Mouse (Mus musculus) natural killer cell, adult 2 months (primary cell): ENCODE results near the gene Ttc16.

ENCODE experiments used
- DNase-seq, 2 experiments: peaks; one replicate each; pipeline ENCODE4 v3.0.0; 2022; ENCODE audit warnings: low spot score in 2 of 2

Ttc16 gene

GRCm38 (mm10) chr2:32779714-32780113, 4.3 kb upstream of the Ttc16 start:
- no peak for DNase-seq

- DNase-seq = peak in 1 of 2 experiments; percentile 53
These were observed 3.7 kb upstream of the Ttc16 start for GRCm38 (mm10) chr2:32779131-32779530.

GRCm38 (mm10) chr2:32778081-32778480, 2.6 kb upstream of the Ttc16 start:
- no peak for DNase-seq

GRCm38 (mm10) chr2:32776192-32776591, 759 bp upstream of the Ttc16 start:
- no peak for DNase-seq

GRCm38 (mm10) chr2:32772626-32773279, 2.7 kb downstream of the Ttc16 start:
- no peak for DNase-seq

GRCm38 (mm10) chr2:32771886-32772285, 3.5 kb downstream of the Ttc16 start:
- DNase-seq = no peak

- DNase-seq = no peak
These were observed 5.9 kb downstream of the Ttc16 start for GRCm38 (mm10) chr2:32769327-32770085.

GRCm38 (mm10) chr2:32768661-32769285, 6.7 kb downstream of the Ttc16 start:
- no peak for DNase-seq

GRCm38 (mm10) chr2:32767241-32767640, 8.2 kb downstream of the Ttc16 start:
- no peak for DNase-seq

- no peak for DNase-seq
These were observed 12.1 kb downstream of the Ttc16 start for GRCm38 (mm10) chr2:32763353-32763752.

GRCm38 (mm10) chr2:32761859-32762258, 13.6 kb downstream of the Ttc16 start:
- no peak for DNase-seq

- DNase-seq = no peak
These were observed 14.1 kb downstream of the Ttc16 start for GRCm38 (mm10) chr2:32761361-32761760.

- no peak for DNase-seq
These were observed 16.4 kb downstream of the Ttc16 start for GRCm38 (mm10) chr2:32759001-32759400.

GRCm38 (mm10) chr2:32758503-32758902, 16.9 kb downstream of the Ttc16 start:
- no peak for DNase-seq

- DNase-seq = peak; percentile 96 to 97
These were observed 18.2 kb downstream of the Ttc16 start, which contains the start of gene Tor2a for GRCm38 (mm10) chr2:32757056-32757845. Gene Tor2a, plus strand, starts transcription at chr2:32757234.

- no peak for DNase-seq
These were observed 18.8 kb downstream of the Ttc16 start for GRCm38 (mm10) chr2:32756674-32757055.

- DNase-seq = no peak
These were observed 23.3 kb downstream of the Ttc16 start for GRCm38 (mm10) chr2:32752181-32752580.

GRCm38 (mm10) chr2:32751665-32752033, 23.8 kb downstream of the Ttc16 start:
- DNase-seq = no peak

GRCm38 (mm10) chr2:32750887-32751664, 24.4 kb downstream of the Ttc16 start:
- no peak for DNase-seq

- DNase-seq = no peak
These were observed 25.2 kb downstream of the Ttc16 start for GRCm38 (mm10) chr2:32750199-32750598.

GRCm38 (mm10) chr2:32749082-32749481, 26.4 kb downstream of the Ttc16 start:
- DNase-seq = no peak
